Mouse (Mus musculus) spleen, adult 2 months (tissue): Measurements from ENCODE around the gene Ndst2. TPM values are rescaled to one million over a fixed set of nuclear protein-coding genes. Genes with fewer than 3 reads are reported as not detected.
A peak's percentile ranks its signal among the peaks of the same experiment; 100 is the strongest.

Source experiments
- DNase-seq, 2 experiments: peaks; one replicate each; pipeline versions ENCODE4 v3.0.0 to v3.0.0-alpha.2; 2012 to 2021; ENCODE audit warnings: low spot score in 2 of 2, low read depth in 1 of 2
- H3K27ac ChIP-seq: fragments of 200-500 bp; 2 replicates; pipeline ENCODE4 v1.5.1; 2012; ENCODE audit warnings: low read length, inconsistent platforms; ENCODE audit not compliant: insufficient read depth
- H3K27me3 ChIP-seq: fragments of 200-500 bp; 2 replicates; pipeline ENCODE4 v1.6.1; 2012; ENCODE audit warnings: mild to moderate bottlenecking, moderate library complexity, low read length, inconsistent platforms; ENCODE audit not compliant: control insufficient read depth, insufficient read depth
- H3K36me3 ChIP-seq: fragments of 200-500 bp; 2 replicates; pipeline ENCODE4 v1.6.1; 2012; ENCODE audit warnings: mild to moderate bottlenecking, low read length, inconsistent platforms; ENCODE audit not compliant: control insufficient read depth, insufficient read depth
- H3K4me1 ChIP-seq: fragments of 200-500 bp; 2 replicates; pipeline ENCODE4 v1.6.1; 2011; ENCODE audit warnings: inconsistent platforms; ENCODE audit not compliant: control insufficient read depth, insufficient read depth, insufficient read length
- H3K4me3 ChIP-seq: fragments of 200-500 bp; 2 replicates; pipeline ENCODE4 v1.5.1; 2011; ENCODE audit warnings: mild to moderate bottlenecking, inconsistent platforms; ENCODE audit not compliant: insufficient read depth, insufficient read length; ENCODE audit errors: extremely low read depth
- CTCF ChIP-seq: fragments of 200-500 bp; IDR thresholded peaks from 2 replicates; pipeline ENCODE4 v1.5.1; 2011; ENCODE audit warnings: mild to moderate bottlenecking, inconsistent platforms; ENCODE audit not compliant: insufficient read depth, insufficient read length, insufficient replicate concordance; ENCODE audit errors: extremely low read depth
- POLR2A ChIP-seq: fragments of 200-500 bp; IDR thresholded peaks from 2 replicates; pipeline ENCODE4 v1.6.1; 2011; ENCODE audit warnings: low read depth, low read length, inconsistent platforms
- WGBS: fragments of 180-500 bp; shearing (Covaris S2); methylation state at CpG from one replicate; pipeline ENCODE4 v1.1.7; 2018; 5-methylcytosine and 5-hydroxymethylcytosine counted together
- polyA plus RNA-seq: library from polyadenylated mRNA; depleted of rRNA; stranded (reverse); fragments of >200 nt; gene quantifications from 2 replicates; pipeline ENCODE4 v1.2.3, GENCODE M21; 2012

The Ndst2 gene
- polyA plus RNA-seq, 1 experiment, result 41.6 TPM

- H3K27ac ChIP-seq, result peak overlapping the region; percentile 96
- peaks cover 11% of the 10 kb centered on the region; the same call in 1 of the 2 replicates for H3K4me1 ChIP-seq
- DNase-seq, result no peak
- no peaks in the 10 kb centered on the region for H3K27me3 ChIP-seq
- no peak for TF ChIP-seq CTCF
- H3K36me3 ChIP-seq, result peaks cover 32% of the 10 kb centered on the region
- 52% methylated on average over 13 of the region's 13 CpGs for WGBS
- H3K4me3 ChIP-seq, result peak overlapping the region; percentile 85
Observed at GRCm38 (mm10) chr14:20694185-20694883, 40.0 kb downstream of the Ndst2 start.

- H3K36me3 ChIP-seq, result peaks cover 39% of the 10 kb centered on the region
- no peak for DNase-seq
- H3K27me3 ChIP-seq, result no peaks in the 10 kb centered on the region
- H3K27ac ChIP-seq, result no peak overlapping the region
- peaks cover 11% of the 10 kb centered on the region; the same call in 1 of the 2 replicates for H3K4me1 ChIP-seq
- 90% methylated on average over 10 of the region's 10 CpGs for WGBS
- no peak overlapping the region for H3K4me3 ChIP-seq
- TF ChIP-seq POLR2A (no peak), CTCF (no peak)
Observed at GRCm38 (mm10) chr14:20693589-20694101, 40.7 kb downstream of the Ndst2 start.

- H3K27me3 ChIP-seq, result no peaks in the 10 kb centered on the region
- H3K4me3 ChIP-seq, result no peak overlapping the region
- no peak overlapping the region for H3K27ac ChIP-seq
- H3K36me3 ChIP-seq, result peaks cover 56% of the 10 kb centered on the region
- no peak for TF ChIP-seq CTCF
- no peak for TF ChIP-seq POLR2A
- H3K4me1 ChIP-seq, result peaks cover 7% of the 10 kb centered on the region; the same call in 1 of the 2 replicates
- 91% methylated on average over 6 of the region's 6 CpGs for WGBS
- no peak for DNase-seq
Observed at GRCm38 (mm10) chr14:20691772-20692171, 42.6 kb downstream of the Ndst2 start.

GRCm38 (mm10) chr14:20689009-20689408 is 45.4 kb downstream of the Ndst2 start:
- H3K36me3 ChIP-seq, result peaks cover 73% of the 10 kb centered on the region
- H3K4me3 ChIP-seq, result no peak overlapping the region
- no peak for DNase-seq
- no peaks in the 10 kb centered on the region for H3K27me3 ChIP-seq
- H3K4me1 ChIP-seq, result no peaks in the 10 kb centered on the region
- no peak for TF ChIP-seq POLR2A
- no peak for TF ChIP-seq CTCF
- WGBS, result 82% methylated on average over 2 of the region's 2 CpGs
- H3K27ac ChIP-seq, result no peak overlapping the region

- H3K4me1 ChIP-seq, result peaks cover 5% of the 10 kb centered on the region; the same call in 1 of the 2 replicates
- peaks cover 70% of the 10 kb centered on the region for H3K36me3 ChIP-seq
- 97% methylated on average over 3 of the region's 3 CpGs for WGBS
- DNase-seq, result no peak
- H3K4me3 ChIP-seq, result no peak overlapping the region
- no peak overlapping the region for H3K27ac ChIP-seq
- no peaks in the 10 kb centered on the region for H3K27me3 ChIP-seq
- no peak for TF ChIP-seq POLR2A
- no peak for TF ChIP-seq CTCF
Observed at GRCm38 (mm10) chr14:20686576-20686975, 47.8 kb downstream of the Ndst2 start.

- peak overlapping the region; percentile 85 for H3K27ac ChIP-seq
- peak overlapping the region; percentile 31; the same call in 1 of the 2 replicates for H3K4me3 ChIP-seq
- H3K4me1 ChIP-seq, result peaks cover 5% of the 10 kb centered on the region; the same call in 1 of the 2 replicates
- DNase-seq, result peak; percentile 70 to 78
- H3K27me3 ChIP-seq, result no peaks in the 10 kb centered on the region
- no peak for TF ChIP-seq CTCF
- no peak for TF ChIP-seq POLR2A
- H3K36me3 ChIP-seq, result peaks cover 49% of the 10 kb centered on the region
- 11% methylated on average over 3 of the region's 3 CpGs for WGBS
Observed at GRCm38 (mm10) chr14:20682498-20682897, 51.9 kb downstream of the Ndst2 start.

GRCm38 (mm10) chr14:20681742-20682141 is 52.6 kb downstream of the Ndst2 start:
- peaks cover 5% of the 10 kb centered on the region; the same call in 1 of the 2 replicates for H3K4me1 ChIP-seq
- 63% methylated on average over 2 of the region's 2 CpGs for WGBS
- H3K27ac ChIP-seq, result peak overlapping the region; percentile 82
- peaks cover 45% of the 10 kb centered on the region for H3K36me3 ChIP-seq
- no peaks in the 10 kb centered on the region for H3K27me3 ChIP-seq
- TF ChIP-seq CTCF (no peak), POLR2A (no peak)
- H3K4me3 ChIP-seq, result no peak overlapping the region
- no peak for DNase-seq
